Mouse (Mus musculus): ENCODE measurements around the gene Parvb. TPM values are rescaled to one million over a fixed set of nuclear protein-coding genes. Genes with fewer than 3 reads are reported as not detected.

Gene Parvb
- total and polyA plus RNA-seq, 3 experiments = 0.04 to 2.3 TPM; not detected in 1

DNA sequence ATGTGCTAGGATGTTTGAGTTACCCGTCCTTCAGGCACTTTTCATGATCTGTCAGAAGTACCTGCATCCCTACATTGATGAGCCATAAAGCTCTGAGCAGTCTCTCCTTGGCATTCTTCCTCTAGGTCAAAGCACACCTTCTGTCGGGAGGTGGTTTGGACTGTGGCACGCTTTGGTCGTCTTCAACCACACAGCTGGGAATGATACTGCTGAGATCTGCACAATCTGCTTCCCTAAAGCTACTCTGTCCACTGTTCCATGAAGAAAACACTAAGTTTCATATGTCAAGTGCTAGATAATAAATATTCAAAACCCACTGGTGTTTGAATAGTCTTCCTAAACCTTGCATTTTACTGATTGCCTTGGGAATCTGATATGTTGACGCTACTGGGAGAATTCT lies 10.3 kb upstream of the Parvb start:
- H3K4me3 ChIP-seq (replicated peaks in 1 of 3; ENCODE audit: low read depth in 2 of 3, low read length in 2 of 3, poor library complexity in 1 of 3) = no peak overlapping the region
- no peak for DNase-seq (ENCODE audit: extremely low read depth)
- H3K9ac ChIP-seq (ENCODE audit: insufficient read depth, low read depth) = no peak overlapping the region
- TF ChIP-seq MAFK (IDR thresholded peaks at IDR 0.05; ENCODE audit: insufficient replicate concordance, low read length) = no peak
- no peak for TF ChIP-seq USF1 (IDR thresholded peaks at IDR 0.05; ENCODE audit: low read depth, low read length)
- TF ChIP-seq JUND (conservative IDR thresholded peaks at IDR 0.05; ENCODE audit: low read depth, low read length) = no peak
- no peak for TF ChIP-seq MAZ (IDR thresholded peaks at IDR 0.05; ENCODE audit: low read depth, low read length)
- TF ChIP-seq POLR2A (IDR thresholded peaks at IDR 0.05; ENCODE audit: low read depth, low read length) = no peak
- no peak for TF ChIP-seq E2F4 (IDR thresholded peaks at IDR 0.05; ENCODE audit: insufficient replicate concordance, low read depth, low read length)
- TF ChIP-seq ELF1 (IDR thresholded peaks at IDR 0.05; ENCODE audit: low read depth, low read length) = no peak
- TF ChIP-seq CTCF (conservative IDR thresholded peaks at IDR 0.05 in 1 of 2, IDR thresholded peaks at IDR 0.05 in 1 of 2; ENCODE audit: low read depth in 2 of 2, low read length in 2 of 2) = no peak
- no peak for TF ChIP-seq CHD2 (IDR thresholded peaks at IDR 0.05; ENCODE audit: low read length)
- no peak for TF ChIP-seq ZMIZ1 (IDR thresholded peaks at IDR 0.05; ENCODE audit: low read depth, low read length)
- no peak for TF ChIP-seq GABPA (IDR thresholded peaks at IDR 0.05; ENCODE audit: insufficient replicate concordance, low read depth, low read length)
- TF ChIP-seq CHD1 (IDR thresholded peaks at IDR 0.05; ENCODE audit: low read depth, low read length) = no peak
- TF ChIP-seq MYC (IDR thresholded peaks at IDR 0.05; ENCODE audit: low read depth, low read length) = no peak
- TF ChIP-seq HCFC1 (IDR thresholded peaks at IDR 0.05; ENCODE audit: low read depth, low read length) = no peak
- TF ChIP-seq JUN (IDR thresholded peaks at IDR 0.05; ENCODE audit: insufficient read depth, low read depth, low read length) = no peak
- TF ChIP-seq ZC3H11A (IDR thresholded peaks at IDR 0.05; ENCODE audit: low read depth, low read length) = no peak
- TF ChIP-seq UBTF (IDR thresholded peaks at IDR 0.05; ENCODE audit: low read depth, low read length) = no peak
- TF ChIP-seq RAD21 (IDR thresholded peaks at IDR 0.05; ENCODE audit: low read depth, low read length) = no peak
- no peak for TF ChIP-seq USF2 (conservative IDR thresholded peaks at IDR 0.05; ENCODE audit: low read depth, low read length)
- H3K27ac ChIP-seq (ENCODE audit: insufficient read depth, low read depth) = no peak overlapping the region
- no peak overlapping the region for H3K4me2 ChIP-seq (ENCODE audit: insufficient read depth, low read depth, poor library complexity, severe bottlenecking)
- dilution Hi-C loops (cut with MboI; ENCODE audit: extremely low pct_ligation_motif_present, extremely low pct_unique_long_range_greater_than_20kb, low sequenced_read_pairs) = no loop called here
- H3K9me3 ChIP-seq (replicated peaks; ENCODE audit: low read length) = peaks cover 5% of the 10 kb centered on the region
- peaks cover 16 to 45% of the 10 kb centered on the region in 2 experiments for H3K4me1 ChIP-seq (ENCODE audit: control insufficient read depth in 1 of 2, insufficient read depth in 2 of 2)
- H3K79me2 ChIP-seq (replicated peaks; ENCODE audit: control insufficient read depth, extremely low read depth, insufficient read depth, poor library complexity, severe bottlenecking) = no peaks in the 10 kb centered on the region
- no peaks in the 10 kb centered on the region for H3K27me3 ChIP-seq (replicated peaks)
- in situ Hi-C loops (cut with MboI; ENCODE audit: low pct_ligation_motif_present, low pct_unique_long_range_greater_than_20kb, low sequenced_read_pairs) = no loop called here
- peaks cover 0 to 2% of the 10 kb centered on the region in 2 experiments for H3K36me3 ChIP-seq (replicated peaks in 1 of 2; ENCODE audit: control insufficient read depth in 1 of 2, insufficient read depth in 1 of 2, low read length in 1 of 2)

DNA sequence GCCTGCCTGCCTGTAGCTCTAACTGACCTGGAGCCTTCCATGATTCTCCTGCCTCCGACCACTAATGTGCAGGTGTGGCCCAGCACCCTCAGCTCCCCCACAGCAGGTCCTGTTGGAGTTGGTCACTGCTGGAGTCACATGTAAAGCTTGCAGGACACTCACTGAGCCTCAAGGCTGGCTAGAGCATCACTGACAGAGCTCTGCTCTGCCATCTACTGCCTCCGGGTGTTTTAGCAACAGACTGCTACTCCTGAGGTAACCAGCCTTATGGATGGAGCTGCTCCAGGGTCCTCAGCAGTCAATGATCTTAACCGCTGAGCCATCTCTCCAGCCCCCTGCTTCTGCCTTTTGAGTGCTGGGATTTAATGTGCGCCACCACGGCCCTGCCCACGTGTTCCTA lies 8.4 kb upstream of the Parvb start:
- H3K9ac ChIP-seq (ENCODE audit: insufficient read depth, low read depth) = no peak overlapping the region
- peaks cover 5% of the 10 kb centered on the region for H3K9me3 ChIP-seq (replicated peaks; ENCODE audit: low read length)
- dilution Hi-C loops (cut with MboI; ENCODE audit: extremely low pct_ligation_motif_present, extremely low pct_unique_long_range_greater_than_20kb, low sequenced_read_pairs) = no loop called here
- no peak overlapping the region for H3K27ac ChIP-seq (ENCODE audit: insufficient read depth, low read depth)
- H3K36me3 ChIP-seq (replicated peaks in 1 of 2; ENCODE audit: control insufficient read depth in 1 of 2, insufficient read depth in 1 of 2, low read length in 1 of 2) = no peaks in the 10 kb centered on the region
- H3K4me1 ChIP-seq (ENCODE audit: control insufficient read depth in 1 of 2, insufficient read depth in 2 of 2) = peaks cover 16 to 26% of the 10 kb centered on the region in 2 experiments
- H3K79me2 ChIP-seq (replicated peaks; ENCODE audit: control insufficient read depth, extremely low read depth, insufficient read depth, poor library complexity, severe bottlenecking) = no peaks in the 10 kb centered on the region
- H3K4me3 ChIP-seq (replicated peaks in 1 of 3; ENCODE audit: low read depth in 2 of 3, low read length in 2 of 3, poor library complexity in 1 of 3) = no peak overlapping the region
- peaks cover 2% of the 10 kb centered on the region for H3K27me3 ChIP-seq (replicated peaks)
- no peak for TF ChIP-seq MEF2A (IDR thresholded peaks at IDR 0.05; ENCODE audit: borderline replicate concordance, low read depth, low read length)
- TF ChIP-seq MXI1 (IDR thresholded peaks at IDR 0.05; ENCODE audit: low read depth, low read length) = no peak
- TF ChIP-seq SMC3 (IDR thresholded peaks at IDR 0.05; ENCODE audit: low read depth, low read length) = peak; percentile 54
- no peak for TF ChIP-seq ZNF384 (IDR thresholded peaks at IDR 0.05; ENCODE audit: low read depth, low read length)
- TF ChIP-seq MAX (IDR thresholded peaks at IDR 0.05; ENCODE audit: low read length) = peak; percentile 21; the same call in 1 of the 2 replicates
- no peak for TF ChIP-seq PAX5 (IDR thresholded peaks at IDR 0.05; ENCODE audit: low read length)
- TF ChIP-seq RAD21 (IDR thresholded peaks at IDR 0.05; ENCODE audit: low read depth, low read length) = peak; percentile 46
- TF ChIP-seq IRF4 (IDR thresholded peaks at IDR 0.05; ENCODE audit: low read depth, low read length) = no peak
- peak in 1 of 2 experiments; percentile 59; a peak in 2 of 4 replicates for TF ChIP-seq CTCF (conservative IDR thresholded peaks at IDR 0.05 in 1 of 2, IDR thresholded peaks at IDR 0.05 in 1 of 2; ENCODE audit: low read depth in 2 of 2, low read length in 2 of 2)
- no peak for TF ChIP-seq RCOR1 (conservative IDR thresholded peaks at IDR 0.05; ENCODE audit: low read depth, low read length)
- TF ChIP-seq NRF1 (IDR thresholded peaks at IDR 0.05; ENCODE audit: low read depth, low read length) = no peak
- TF ChIP-seq CHD2 (IDR thresholded peaks at IDR 0.05; ENCODE audit: low read length) = no peak
- TF ChIP-seq ZKSCAN1 (IDR thresholded peaks at IDR 0.05; ENCODE audit: borderline replicate concordance, low read depth, low read length) = no peak
- no peak for TF ChIP-seq BHLHE40 (IDR thresholded peaks at IDR 0.05; ENCODE audit: low read depth, low read length)
- no peak overlapping the region for H3K4me2 ChIP-seq (ENCODE audit: insufficient read depth, low read depth, poor library complexity, severe bottlenecking)
- in situ Hi-C loops (cut with MboI; ENCODE audit: low pct_ligation_motif_present, low pct_unique_long_range_greater_than_20kb, low sequenced_read_pairs) = no loop called here
- DNase-seq (ENCODE audit: extremely low read depth) = no peak

Data from CH12.LX (cell line).